Mouse (Mus musculus): ENCODE measurements around the gene Nfyc. TPM values are rescaled to one million over a fixed set of nuclear protein-coding genes. Genes with fewer than 3 reads are reported as not detected.

Nfyc gene
- polyA plus RNA-seq, 1 experiment = 59.4 TPM

DNA sequence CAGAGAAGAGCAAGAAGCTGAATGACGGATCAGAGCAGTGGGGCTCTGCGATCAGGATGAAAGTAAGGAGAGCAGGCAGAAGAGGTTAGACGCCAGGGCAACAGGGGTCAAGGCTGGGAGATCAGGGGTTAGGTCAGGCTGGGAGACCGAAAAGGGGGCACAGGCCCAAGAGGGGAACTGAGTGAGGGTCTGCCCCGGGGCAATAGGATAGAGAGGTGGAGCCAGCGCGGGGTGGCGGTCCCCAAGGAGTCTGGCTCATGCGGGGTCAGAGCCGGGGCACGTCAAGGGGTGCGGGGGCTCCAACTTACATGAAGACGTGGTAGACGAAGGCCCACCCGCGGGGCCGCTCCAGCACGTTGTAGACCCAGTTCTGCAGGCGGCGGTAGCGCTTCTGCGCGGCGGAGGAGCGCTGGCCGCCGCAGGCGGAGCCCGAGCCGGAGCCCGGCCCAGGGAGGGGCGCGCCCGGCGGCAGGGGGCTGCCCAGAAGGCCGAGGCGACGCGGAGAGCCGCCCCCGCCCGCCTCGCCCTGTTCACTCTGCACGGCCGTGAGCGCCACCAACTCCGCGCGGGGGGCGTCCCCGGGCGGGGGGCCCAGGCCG is 84.7 kb downstream of the Nfyc start:
- no peak for TF ChIP-seq GATA1 (IDR thresholded peaks at IDR 0.05; ENCODE audit: low read length)

- TF ChIP-seq GATA1 (IDR thresholded peaks at IDR 0.05; ENCODE audit: low read length) = no peak
These were observed 85.4 kb downstream of the Nfyc start for GRCm38 (mm10) chr4:120745731-120746551.

GRCm38 (mm10) chr4:120743636-120744035 is 87.7 kb downstream of the Nfyc start:
- no peak for TF ChIP-seq GATA1 (IDR thresholded peaks at IDR 0.05; ENCODE audit: low read length)

DNA sequence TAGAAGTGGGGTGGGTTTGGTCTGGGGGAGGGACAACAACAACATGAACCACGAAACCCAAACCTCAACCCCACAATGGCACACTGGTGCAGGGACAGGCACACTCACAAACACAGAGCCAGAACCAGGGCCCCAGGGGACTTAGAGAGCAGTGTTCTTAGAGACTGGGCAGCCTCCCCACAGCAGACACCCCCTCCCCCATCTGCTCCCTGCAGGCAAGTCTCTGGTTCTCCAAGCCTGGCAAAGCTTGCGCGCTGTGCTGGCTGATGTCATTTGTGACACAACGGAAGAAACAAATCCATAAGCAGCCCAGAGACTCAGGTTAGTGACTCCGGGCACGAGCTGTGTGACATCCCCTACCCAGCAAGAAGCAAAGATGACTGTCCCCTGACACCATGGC is 90.1 kb downstream of the Nfyc start:
- TF ChIP-seq GATA1 (IDR thresholded peaks at IDR 0.05; ENCODE audit: low read length) = no peak

GRCm38 (mm10) chr4:120734012-120734622 is 97.3 kb downstream of the Nfyc start:
- no peak for TF ChIP-seq GATA1 (IDR thresholded peaks at IDR 0.05; ENCODE audit: low read length)

DNA sequence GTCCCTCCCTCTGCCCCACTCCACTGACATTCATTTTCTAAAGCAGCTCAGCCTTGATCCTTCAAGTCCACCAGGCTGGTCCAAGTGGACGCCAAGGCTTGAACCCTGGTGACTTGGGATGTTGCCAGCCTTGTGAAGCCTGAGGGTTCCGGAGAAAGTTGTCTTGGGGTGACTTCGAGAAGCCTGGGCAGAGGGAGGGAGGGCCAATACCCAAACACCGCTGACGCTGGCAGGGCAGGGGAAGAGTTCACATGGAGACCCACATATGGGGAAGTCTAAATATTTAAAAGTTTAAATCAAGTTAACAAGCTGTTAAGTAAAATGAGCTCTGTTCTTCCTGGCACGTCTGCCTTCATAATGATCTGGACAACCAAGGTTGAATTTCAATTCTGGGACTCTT is 98.6 kb downstream of the Nfyc start:
- no peak for TF ChIP-seq GATA1 (IDR thresholded peaks at IDR 0.05; ENCODE audit: low read length)

GRCm38 (mm10) chr4:120731030-120731644 is 100.2 kb downstream of the Nfyc start:
- no peak for TF ChIP-seq GATA1 (IDR thresholded peaks at IDR 0.05; ENCODE audit: low read length)

GRCm38 (mm10) chr4:120730574-120730973 is 100.8 kb downstream of the Nfyc start:
- no peak for TF ChIP-seq GATA1 (IDR thresholded peaks at IDR 0.05; ENCODE audit: low read length)

DNA sequence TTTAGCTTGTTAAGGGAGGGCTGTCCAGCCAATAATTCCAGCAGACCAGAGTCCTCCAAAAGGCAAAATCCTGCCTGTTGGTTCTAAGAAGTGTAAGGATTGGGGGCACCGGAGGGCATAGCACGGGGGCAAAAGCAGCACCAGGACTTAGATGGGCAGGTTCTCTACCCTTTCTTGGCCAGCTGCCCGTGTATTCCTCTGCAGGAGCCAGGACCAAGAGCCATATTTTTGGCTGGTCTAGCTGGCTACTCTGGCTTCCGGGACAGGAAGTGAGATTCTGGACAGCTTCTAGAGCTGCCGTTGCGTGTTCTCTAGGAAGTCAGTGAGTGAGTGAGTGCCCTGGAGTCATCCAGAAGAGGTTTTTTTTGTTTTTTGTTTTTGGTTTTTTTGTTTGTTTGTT is 101.2 kb downstream of the Nfyc start:
- TF ChIP-seq GATA1 (IDR thresholded peaks at IDR 0.05; ENCODE audit: low read length) = no peak

DNA sequence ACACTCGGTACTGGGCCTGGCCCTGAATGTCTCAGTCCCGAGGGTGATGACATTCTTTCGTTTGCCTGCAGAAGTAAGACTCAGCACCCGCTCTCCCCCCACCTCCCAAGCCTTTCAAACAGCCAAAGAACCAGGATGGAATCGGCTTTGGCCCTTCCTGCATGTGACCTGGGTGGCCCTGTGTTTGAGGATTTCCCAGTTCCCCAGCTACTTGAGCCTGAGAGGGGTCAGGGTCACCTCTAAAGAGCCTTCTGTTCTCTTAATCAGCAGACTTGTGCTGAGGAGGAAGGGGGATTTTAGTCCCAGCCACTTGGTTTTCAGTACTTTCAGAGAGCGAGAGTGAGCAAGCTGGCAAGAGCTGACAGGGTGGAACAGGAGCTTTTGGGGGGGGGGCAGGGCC is 101.9 kb downstream of the Nfyc start:
- no peak for TF ChIP-seq GATA1 (IDR thresholded peaks at IDR 0.05; ENCODE audit: low read length)

DNA sequence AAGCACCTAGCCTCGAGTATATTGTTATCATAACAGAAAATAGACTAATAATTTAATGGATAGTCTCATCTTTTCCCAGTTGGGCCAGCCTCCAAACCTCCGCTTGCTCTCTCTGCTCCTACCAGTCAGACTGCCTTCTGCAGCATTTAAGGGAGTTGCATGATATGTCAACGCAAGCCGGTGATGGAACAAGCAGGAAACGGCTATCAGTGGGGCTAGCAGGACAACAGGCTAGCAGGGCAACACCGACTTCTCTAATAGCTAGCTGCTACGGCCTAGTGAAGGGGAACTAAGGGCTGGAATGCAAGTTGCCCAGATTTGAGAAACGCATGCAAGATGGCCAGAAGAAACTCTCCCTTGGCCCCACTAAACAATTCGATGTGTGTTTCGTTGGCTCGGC is 103.5 kb downstream of the Nfyc start:
- TF ChIP-seq GATA1 (IDR thresholded peaks at IDR 0.05; ENCODE audit: low read length) = no peak

DNA sequence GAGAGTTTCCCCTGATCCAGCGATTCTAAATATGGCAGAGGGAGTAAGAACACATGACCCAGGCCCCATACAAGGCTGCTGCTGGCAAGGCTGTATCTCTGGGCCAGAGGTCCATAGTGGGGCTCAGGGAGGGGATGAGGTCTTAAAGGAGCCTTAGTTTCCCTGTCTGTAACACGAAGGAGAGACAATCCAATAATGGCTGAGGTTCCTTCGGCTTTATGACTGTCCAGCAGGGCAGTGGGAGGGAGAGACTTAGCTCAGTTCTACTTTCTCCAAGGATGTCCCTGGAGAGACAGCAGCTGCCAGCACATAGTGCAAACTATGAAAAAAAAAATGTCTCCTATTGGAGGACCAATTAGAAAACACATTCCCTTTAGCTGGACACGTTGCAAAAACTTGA is 105.2 kb downstream of the Nfyc start:
- TF ChIP-seq GATA1 (IDR thresholded peaks at IDR 0.05; ENCODE audit: low read length) = no peak

GRCm38 (mm10) chr4:120725516-120726090 is 105.8 kb downstream of the Nfyc start:
- no peak for TF ChIP-seq GATA1 (IDR thresholded peaks at IDR 0.05; ENCODE audit: low read length)

GRCm38 (mm10) chr4:120721574-120721973 is 109.8 kb downstream of the Nfyc start:
- TF ChIP-seq GATA1 (IDR thresholded peaks at IDR 0.05; ENCODE audit: low read length) = no peak

- TF ChIP-seq GATA1 (IDR thresholded peaks at IDR 0.05; ENCODE audit: low read length) = no peak
These were observed 112.2 kb downstream of the Nfyc start for GRCm38 (mm10) chr4:120719152-120719551.

GRCm38 (mm10) chr4:120717591-120717990 is 113.8 kb downstream of the Nfyc start:
- TF ChIP-seq GATA1 (IDR thresholded peaks at IDR 0.05; ENCODE audit: low read length) = no peak
